Mouse (Mus musculus) forebrain, embryonic 14.5 days (tissue): Measurements from ENCODE around the gene Cldn5. TPM values are rescaled to one million over a fixed set of nuclear protein-coding genes. Genes with fewer than 3 reads are reported as not detected.

Experiments used
- polyA plus RNA-seq: library from polyadenylated mRNA; unstranded; fragments of >200 nt; fragmentation: Nextera tagmentation; extraction: Ambion mirVana; gene quantifications from 2 replicates; pipeline ENCODE4 v1.2.1, GENCODE M21; 2014

The Cldn5 gene
- polyA plus RNA-seq, 1 experiment from 2014 or later: 92.0 TPM

Other genes with a start within 250 kb of the Cldn5 start
- gene Tbx1, start 186.2 kb upstream of the Cldn5 start, polyA plus RNA-seq: 0.48 and 0.64 TPM in 2 replicates
- gene Gp1bb, start 154.4 kb upstream of the Cldn5 start, polyA plus RNA-seq: 9.6 and 10.3 TPM in 2 replicates
- 5.7 and 8.2 TPM in 2 replicates for gene Gm49601, start 150.4 kb upstream of the Cldn5 start, polyA plus RNA-seq
- 138 and 177 TPM in 2 replicates for gene Sept5, start 146.9 kb upstream of the Cldn5 start, polyA plus RNA-seq
- gene Ufd1, start 34.9 kb downstream of the Cldn5 start, polyA plus RNA-seq: 69.1 and 69.5 TPM in 2 replicates
- gene Cdc45, start 35.1 kb downstream of the Cldn5 start, polyA plus RNA-seq: 30.3 and 34.1 TPM in 2 replicates
- 11.2 and 15.9 TPM in 2 replicates for gene 2510002D24Rik, start 59.7 kb downstream of the Cldn5 start, polyA plus RNA-seq
- gene Gm28539, start 59.7 kb downstream of the Cldn5 start, polyA plus RNA-seq: not detected in 2 replicates
- 54.0 and 56.7 TPM in 2 replicates for gene Mrpl40, start 100.0 kb downstream of the Cldn5 start, polyA plus RNA-seq
- gene Hira, start 100.2 kb downstream of the Cldn5 start, polyA plus RNA-seq: 20.2 and 21.3 TPM in 2 replicates